Mouse (Mus musculus) midbrain, embryonic 16.5 days (tissue): ENCODE results near the gene Zfand3. TPM values are rescaled to one million over a fixed set of nuclear protein-coding genes. Genes with fewer than 3 reads are reported as not detected.

Experiments used
- ATAC-seq: fragments of 200-750 bp; cut with Nextera tagmentation; 2 replicates; pipeline ENCODE4 v1.8.0; 2017; ENCODE audit warnings: moderate TSS enrichment
- H3K27ac ChIP-seq: fragments of 300-500 bp; sonication (generic); 2 replicates; pipeline ENCODE4 v1.5.1; 2014; ENCODE audit warnings: mild to moderate bottlenecking, low read length, mixed read lengths
- H3K27me3 ChIP-seq: fragments of 300-500 bp; sonication (generic); 2 replicates; pipeline ENCODE4 v1.6.1; 2014; ENCODE audit warnings: low read depth, low read length, mixed read lengths; ENCODE audit not compliant: control insufficient read depth, insufficient read depth
- H3K36me3 ChIP-seq: fragments of 300-500 bp; sonication (generic); 2 replicates; pipeline ENCODE4 v1.6.1; 2014; ENCODE audit warnings: mild to moderate bottlenecking, low read length, moderate library complexity, mixed read lengths; ENCODE audit not compliant: control insufficient read depth, insufficient read depth
- H3K4me1 ChIP-seq: fragments of 300-500 bp; sonication (generic); 2 replicates; pipeline ENCODE4 v1.6.1; 2014; ENCODE audit warnings: mild to moderate bottlenecking, low read length, mixed read lengths; ENCODE audit not compliant: control insufficient read depth, insufficient read depth
- H3K4me2 ChIP-seq: fragments of 300-500 bp; sonication (generic); 2 replicates; pipeline ENCODE4 v1.6.1; 2014; ENCODE audit warnings: mild to moderate bottlenecking, low read length, mixed read lengths
- H3K4me3 ChIP-seq: fragments of 300-500 bp; sonication (generic); 2 replicates; pipeline ENCODE4 v1.5.1; 2014; ENCODE audit warnings: low read depth, mild to moderate bottlenecking, low read length, moderate library complexity, mixed read lengths
- H3K9ac ChIP-seq: fragments of 300-500 bp; sonication (generic); 2 replicates; pipeline ENCODE4 v1.6.1; 2014; ENCODE audit warnings: low read depth, low read length, mixed read lengths
- H3K9me3 ChIP-seq: fragments of 300-500 bp; sonication (generic); replicated peaks from 2 replicates; pipeline ENCODE4 v1.6.1; 2014; ENCODE audit warnings: mild to moderate bottlenecking, low read length, mixed read lengths; ENCODE audit not compliant: control insufficient read depth, poor library complexity, severe bottlenecking
- WGBS: fragments of 180-500 bp; shearing (Covaris S2); extraction: QIAGEN DNeasy Blood & Tissue Kit; methylation state at CpG from one replicate; pipeline ENCODE4 v1.1.7; 2014; 5-methylcytosine and 5-hydroxymethylcytosine counted together
- polyA plus RNA-seq: library from polyadenylated mRNA; unstranded; fragments of >200 nt; fragmentation: Nextera tagmentation; extraction: Ambion mirVana; gene quantifications from 2 replicates; pipeline ENCODE4 v1.2.1, GENCODE M21; 2015

Zfand3 gene
- polyA plus RNA-seq, 1 experiment from 2014 or later: 48.7 TPM

GRCm38 (mm10) chr17:29993488-29993887 lies 11.0 kb upstream of the Zfand3 start:
- Histone ChIP-seq H3K27ac (no peak overlapping the region), H3K4me2 (no peak overlapping the region), H3K36me3 (no peaks in the 10 kb centered on the region), H3K27me3 (no peaks in the 10 kb centered on the region), H3K4me1 (no peaks in the 10 kb centered on the region), H3K9me3 (no peaks in the 10 kb centered on the region), H3K9ac (no peak overlapping the region), H3K4me3 (no peak overlapping the region)
- no peak for ATAC-seq
- 72% methylated on average over 8 of the region's 8 CpGs for WGBS

GRCm38 (mm10) chr17:29994011-29994410 lies 10.5 kb upstream of the Zfand3 start:
- H3K9me3 ChIP-seq: no peaks in the 10 kb centered on the region
- no peak overlapping the region for H3K4me3 ChIP-seq
- H3K4me2 ChIP-seq: no peak overlapping the region
- H3K4me1 ChIP-seq: no peaks in the 10 kb centered on the region
- WGBS: 93% methylated on average over 3 of the region's 3 CpGs
- H3K9ac ChIP-seq: no peak overlapping the region
- H3K27me3 ChIP-seq: no peaks in the 10 kb centered on the region; the same call in 1 of the 2 replicates
- H3K27ac ChIP-seq: no peak overlapping the region
- no peaks in the 10 kb centered on the region for H3K36me3 ChIP-seq
- ATAC-seq: no peak

- H3K4me2 ChIP-seq: no peak overlapping the region
- H3K27me3 ChIP-seq: no peaks in the 10 kb centered on the region; the same call in 1 of the 2 replicates
- H3K4me1 ChIP-seq: no peaks in the 10 kb centered on the region
- H3K36me3 ChIP-seq: no peaks in the 10 kb centered on the region
- no peak overlapping the region for H3K9ac ChIP-seq
- no peak overlapping the region for H3K4me3 ChIP-seq
- 76% methylated on average over 4 of the region's 4 CpGs for WGBS
- no peaks in the 10 kb centered on the region for H3K9me3 ChIP-seq
- H3K27ac ChIP-seq: no peak overlapping the region
- ATAC-seq: no peak
Observed at GRCm38 (mm10) chr17:29994459-29994858, 10.1 kb upstream of the Zfand3 start.

- H3K9ac ChIP-seq: no peak overlapping the region
- WGBS: 94% methylated on average over 5 of the region's 5 CpGs
- no peaks in the 10 kb centered on the region for H3K36me3 ChIP-seq
- H3K4me3 ChIP-seq: no peak overlapping the region
- no peak for ATAC-seq
- no peaks in the 10 kb centered on the region for H3K4me1 ChIP-seq
- no peak overlapping the region for H3K4me2 ChIP-seq
- H3K27ac ChIP-seq: no peak overlapping the region
- no peaks in the 10 kb centered on the region for H3K9me3 ChIP-seq
- H3K27me3 ChIP-seq: no peaks in the 10 kb centered on the region; the same call in 1 of the 2 replicates
Observed at GRCm38 (mm10) chr17:29995986-29996385, 8.5 kb upstream of the Zfand3 start.

GRCm38 (mm10) chr17:29997726-29998125 lies 6.8 kb upstream of the Zfand3 start:
- Histone ChIP-seq H3K9ac (no peak overlapping the region), H3K27ac (no peak overlapping the region), H3K27me3 (no peaks in the 10 kb centered on the region; the same call in 1 of the 2 replicates), H3K36me3 (no peaks in the 10 kb centered on the region), H3K4me3 (no peak overlapping the region), H3K4me1 (no peaks in the 10 kb centered on the region), H3K4me2 (no peak overlapping the region), H3K9me3 (no peaks in the 10 kb centered on the region)
- WGBS: 49% methylated on average over 7 of the region's 7 CpGs
- ATAC-seq: no peak

GRCm38 (mm10) chr17:29998566-29999295 lies 5.8 kb upstream of the Zfand3 start:
- H3K4me3 ChIP-seq: no peak overlapping the region
- H3K36me3 ChIP-seq: no peaks in the 10 kb centered on the region
- H3K27ac ChIP-seq: no peak overlapping the region
- WGBS: 37% methylated on average over 24 of the region's 24 CpGs
- H3K9me3 ChIP-seq: no peaks in the 10 kb centered on the region
- peaks cover 6% of the 10 kb centered on the region for H3K4me1 ChIP-seq
- no peak overlapping the region for H3K4me2 ChIP-seq
- H3K9ac ChIP-seq: no peak overlapping the region
- no peak for ATAC-seq
- H3K27me3 ChIP-seq: no peaks in the 10 kb centered on the region; the same call in 1 of the 2 replicates

GRCm38 (mm10) chr17:30005103-30005443 lies 540 bp downstream of the Zfand3 start:
- H3K4me2 ChIP-seq: peak overlapping the region; percentile 83
- peak; percentile 57 for ATAC-seq
- under 1% methylated on average over 25 of the region's 47 CpGs for WGBS
- H3K4me1 ChIP-seq: peaks cover 40% of the 10 kb centered on the region
- peak overlapping the region; percentile 95 for H3K4me3 ChIP-seq
- peak overlapping the region; percentile 98 for H3K27ac ChIP-seq
- H3K9ac ChIP-seq: peak overlapping the region; percentile 98
- H3K36me3 ChIP-seq: no peaks in the 10 kb centered on the region
- H3K9me3 ChIP-seq: no peaks in the 10 kb centered on the region
- no peaks in the 10 kb centered on the region for H3K27me3 ChIP-seq

GRCm38 (mm10) chr17:30005451-30005941 lies 963 bp downstream of the Zfand3 start:
- peak overlapping the region; percentile 95 for H3K4me3 ChIP-seq
- peak overlapping the region; percentile 83 for H3K4me2 ChIP-seq
- ATAC-seq: peak; percentile 18; the same call in 1 of the 2 replicates
- 0% methylated on average over 13 of the region's 19 CpGs for WGBS
- H3K27me3 ChIP-seq: no peaks in the 10 kb centered on the region
- H3K36me3 ChIP-seq: no peaks in the 10 kb centered on the region
- peaks cover 44% of the 10 kb centered on the region for H3K4me1 ChIP-seq
- H3K27ac ChIP-seq: peak overlapping the region; percentile 98
- no peaks in the 10 kb centered on the region for H3K9me3 ChIP-seq
- H3K9ac ChIP-seq: peak overlapping the region; percentile 98

GRCm38 (mm10) chr17:30006877-30007276 lies 2.3 kb downstream of the Zfand3 start:
- Histone ChIP-seq H3K4me3 (no peak overlapping the region), H3K9me3 (no peaks in the 10 kb centered on the region), H3K9ac (no peak overlapping the region), H3K27me3 (no peaks in the 10 kb centered on the region), H3K4me1 (peaks cover 45% of the 10 kb centered on the region), H3K4me2 (peak overlapping the region; percentile 83), H3K27ac (no peak overlapping the region), H3K36me3 (no peaks in the 10 kb centered on the region)
- WGBS: 92% methylated on average over 2 of the region's 2 CpGs
- ATAC-seq: no peak
